Comparison of ENCODE assay signal across 8 mouse cellular contexts in the genomic region with DNA sequence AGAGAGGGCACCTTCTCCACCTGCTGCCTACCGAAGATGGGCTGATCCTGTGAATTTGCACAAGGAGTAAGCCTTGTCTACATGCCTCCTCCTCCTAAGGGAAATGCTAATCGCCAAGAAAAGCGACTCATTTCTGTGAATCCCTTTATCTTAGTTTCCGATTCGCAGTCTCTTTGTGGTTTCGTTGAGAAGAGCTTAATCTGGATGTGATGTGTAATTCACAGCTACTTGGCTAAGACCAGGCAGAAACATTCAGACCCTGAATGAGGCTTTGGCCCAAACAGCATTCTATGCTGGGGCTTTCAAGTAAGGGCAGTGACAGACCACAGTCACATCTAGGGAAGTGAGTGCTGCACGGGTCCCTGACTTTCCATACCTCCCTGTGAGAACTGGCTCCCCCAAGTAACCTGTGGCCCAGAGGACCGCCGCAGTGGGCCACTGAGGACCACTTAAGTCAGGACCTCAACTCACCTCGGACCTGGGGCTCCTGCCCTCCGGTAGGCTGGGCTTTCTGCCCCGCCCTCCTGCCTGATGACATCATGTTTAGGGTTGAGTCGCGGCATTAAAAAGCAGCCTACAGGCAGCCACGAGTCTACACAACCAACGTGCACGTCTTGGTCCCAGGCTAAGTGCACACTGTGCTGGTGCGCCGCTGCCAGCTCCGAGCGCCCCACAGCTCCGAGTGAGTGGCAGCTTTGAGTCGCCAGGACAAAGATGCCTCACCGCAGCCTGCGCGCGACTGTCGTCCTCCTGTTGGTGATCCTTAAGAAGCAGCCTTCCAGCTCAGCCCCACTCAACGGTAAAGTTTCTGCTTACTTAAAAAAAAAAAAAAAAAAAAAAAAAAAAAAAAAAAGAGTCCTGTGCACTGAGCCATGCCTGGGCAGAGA. TPM values are rescaled to one million over a fixed set of nuclear protein-coding genes. Genes with fewer than 3 reads are reported as not detected.
DNase-seq lines count a peak whose midpoint lies in the region; ATAC-seq and TF ChIP-seq lines count a peak whose summit lies in the region.

A gene (plus strand): TSS at position 552 of the 887 bp plus-strand sequence.

- peak within 1 kb of the TSS; percentile 71 for H3K4me2 ChIP-seq in hindbrain, embryonic 11.5 days (replicated peaks; ENCODE audit: low read depth, low read length)

- DNase-seq in adrenal gland, postnatal 14 days = peak; percentile 25
- no peak for DNase-seq in adrenal gland, postnatal 4 days (ENCODE audit: low spot score in 2 of 2)
- DNase-seq in embryo, embryonic 11 days = peak; percentile 79
- peak; percentile 60 for DNase-seq in hindbrain, embryonic 11.5 days (ENCODE audit: low spot score)
- peak; percentile 72 for DNase-seq in limb, embryonic 10.5 days (ENCODE audit: low spot score)
- peak; percentile 65 for DNase-seq in midbrain, embryonic 10.5 days (ENCODE audit: low spot score)
- DNase-seq in thymus, postnatal 10 days (ENCODE audit: low spot score in 2 of 2) = peak; percentile 20 to 30

- no peaks in the 10 kb centered on the region for H3K36me3 ChIP-seq in E14TG2a.4 (ENCODE audit: insufficient read depth, low read length)
- H3K36me3 ChIP-seq in hindbrain, embryonic 11.5 days (ENCODE audit: control insufficient read depth, insufficient read depth, low read length) = no peaks in the 10 kb centered on the region
- H3K36me3 ChIP-seq in limb, embryonic 10.5 days = no peaks in the 10 kb centered on the region
- no peaks in the 10 kb centered on the region for H3K36me3 ChIP-seq in midbrain, embryonic 10.5 days

- no peak for TF ChIP-seq CTCF in E14TG2a.4 (conservative IDR thresholded peaks at IDR 0.05; ENCODE audit: low read length)

- H3K9ac ChIP-seq in hindbrain, embryonic 11.5 days (ENCODE audit: low read depth, low read length) = peak within 1 kb of the TSS; percentile 40; the same call in 1 of the 2 replicates

- WGBS in hindbrain, embryonic 11.5 days = 15% methylated on average over 29 of the region's 29 CpGs
- WGBS in limb, embryonic 10.5 days = 15% methylated on average over 29 of the region's 29 CpGs
- 14% methylated on average over 29 of the region's 29 CpGs for WGBS in midbrain, embryonic 10.5 days

- no peaks in the 10 kb centered on the region for H3K9me3 ChIP-seq in E14TG2a.4 (ENCODE audit: low read length)
- no peaks in the 10 kb centered on the region for H3K9me3 ChIP-seq in hindbrain, embryonic 11.5 days (ENCODE audit: control insufficient read depth, low read length)
- H3K9me3 ChIP-seq in limb, embryonic 10.5 days (replicated peaks) = no peaks in the 10 kb centered on the region
- H3K9me3 ChIP-seq in midbrain, embryonic 10.5 days (replicated peaks) = no peaks in the 10 kb centered on the region

- H3K4me3 ChIP-seq in E14TG2a.4 (replicated peaks; ENCODE audit: low read length) = peak within 1 kb of the TSS; percentile 72
- H3K4me3 ChIP-seq in hindbrain, embryonic 11.5 days (ENCODE audit: low read depth, low read length) = peak within 1 kb of the TSS; percentile 39
- peak within 1 kb of the TSS; percentile 59 for H3K4me3 ChIP-seq in limb, embryonic 10.5 days
- H3K4me3 ChIP-seq in midbrain, embryonic 10.5 days = peak within 1 kb of the TSS; percentile 60

- H3K27ac ChIP-seq in hindbrain, embryonic 11.5 days (ENCODE audit: low read depth, low read length) = no peak within 1 kb of the TSS
- peak within 1 kb of the TSS; percentile 72 for H3K27ac ChIP-seq in limb, embryonic 10.5 days
- peak within 1 kb of the TSS; percentile 68 for H3K27ac ChIP-seq in midbrain, embryonic 10.5 days (replicated peaks)

- peaks cover 65% of the 10 kb centered on the region for H3K27me3 ChIP-seq in E14TG2a.4 (ENCODE audit: insufficient read depth, low read length)
- no peaks in the 10 kb centered on the region for H3K27me3 ChIP-seq in hindbrain, embryonic 11.5 days (ENCODE audit: control insufficient read depth, insufficient read depth, low read length)
- peaks cover 42% of the 10 kb centered on the region for H3K27me3 ChIP-seq in limb, embryonic 10.5 days (ENCODE audit: low read depth, poor library complexity, severe bottlenecking)
- H3K27me3 ChIP-seq in midbrain, embryonic 10.5 days (ENCODE audit: low read depth, poor library complexity, severe bottlenecking) = peaks cover 55% of the 10 kb centered on the region

- no peak for ATAC-seq in hindbrain, embryonic 11.5 days (ENCODE audit: low FRiP score)

- H3K4me1 ChIP-seq in E14TG2a.4 (replicated peaks; ENCODE audit: low read depth, low read length) = peaks cover 41% of the 10 kb centered on the region
- H3K4me1 ChIP-seq in hindbrain, embryonic 11.5 days (replicated peaks; ENCODE audit: control insufficient read depth, insufficient read depth, low read length) = 0 out of 2 replicates have a peak, but pooled peaks cover 2% of the 10 kb centered on the region
- H3K4me1 ChIP-seq in limb, embryonic 10.5 days = peaks cover 29% of the 10 kb centered on the region
- H3K4me1 ChIP-seq in midbrain, embryonic 10.5 days = peaks cover 25% of the 10 kb centered on the region

RNA-seq across cellular contexts. Expression of the gene that starts here (rescaled TPM):
- 0.33 and 0.49 TPM in 2 replicates for total RNA-seq in adrenal gland, postnatal 14 days (2021)
- total RNA-seq in adrenal gland, postnatal 4 days (2021) = 10 to 100 TPM in 1 of 2 experiments, 1 to 10 TPM in 1; 1.9 to 21.5 TPM
- 1.0 and 1.2 TPM in 2 replicates for polyA plus RNA-seq in hindbrain, embryonic 11.5 days (2014; fragmentation: Nextera tagmentation; extraction: Ambion mirVana)
- 4.3 and 5.2 TPM in 2 replicates for polyA plus RNA-seq in limb, embryonic 10.5 days (2016; fragmentation: Nextera tagmentation; extraction: Ambion mirVana)
- polyA plus RNA-seq in midbrain, embryonic 10.5 days (2016; fragmentation: Nextera tagmentation; extraction: Ambion mirVana) = 0.93 and 1.5 TPM in 2 replicates

Comparison
In these comparisons a context has a peak if more than half of its experiments do, and no peak if none do; other contexts are left out.
1. Peak in DNase-seq in adrenal gland, postnatal 14 days; RNA of the gene not detected or under 1 TPM.
2. DNase-seq: peak in embryo, embryonic 11 days (single experiment), hindbrain, embryonic 11.5 days (single experiment), limb, embryonic 10.5 days (single experiment), midbrain, embryonic 10.5 days (single experiment) and thymus, postnatal 10 days (2 of 2); none in adrenal gland, postnatal 4 days (0 of 2).
3. Peak in every context shown above with its lines, with median percentiles within 50 percentile points of each other: H3K4me3 ChIP-seq.